ENCODE assay signal across 21 mouse cellular contexts in genomic region chr1:192981658-192982057, GRCm38 (mm10). TPM values are rescaled to one million over a fixed set of nuclear protein-coding genes. Genes with fewer than 3 reads are reported as not detected.
DNase-seq lines count a peak whose midpoint lies in the region; ATAC-seq and TF ChIP-seq lines count a peak whose summit lies in the region.
"Had no signal": no experiment of that assay in that cellular context is flagged by ENCODE, and none has a peak within 500 bp of the region (broad histone marks: within the 10 kb centered on the region; RNA-seq: fewer than 3 reads in every experiment).

No protein-coding gene starts in this region.

- H3K9me3 ChIP-seq in liver, embryonic 15.5 days (replicated peaks), result no peaks in the 10 kb centered on the region
- H3K9me3 ChIP-seq: embryonic facial prominence, embryonic 13.5 days; forebrain, embryonic 13.5 days; heart, embryonic 12.5 days; hindbrain, embryonic 15.5 days had no signal

- peak; percentile 40 for ATAC-seq in granulocyte monocyte progenitor cell, adult 5-6 weeks (replicated peaks; ENCODE audit: poor library complexity, severe bottlenecking)
- ATAC-seq in liver, embryonic 15.5 days (ENCODE audit: insufficient read depth), result peak; percentile 77
- ATAC-seq in megakaryocyte progenitor cell, adult 5-6 weeks (replicated peaks; ENCODE audit: poor library complexity), result peak; percentile 75
- ATAC-seq: forebrain, embryonic 13.5 days; forebrain, postnatal 0 days; Patski had no signal

- no peaks in the 10 kb centered on the region for H3K27me3 ChIP-seq in liver, embryonic 15.5 days
- no peaks in the 10 kb centered on the region for H3K27me3 ChIP-seq in thymus, adult 2 months (ENCODE audit: control insufficient read depth, insufficient read depth, low read length)
- H3K27me3 ChIP-seq: embryonic facial prominence, embryonic 13.5 days; forebrain, embryonic 13.5 days; heart, embryonic 12.5 days; hindbrain, embryonic 15.5 days had no signal

- WGBS in liver, embryonic 15.5 days (ENCODE audit: insufficient replicate concordance), result 25% methylated on average over 3 of the region's 3 CpGs
- WGBS in thymus, adult 2 months, result 98% methylated on average over 3 of the region's 3 CpGs

- no peak for TF ChIP-seq CTCF in thymus, adult 2 months (IDR thresholded peaks at IDR 0.05; ENCODE audit: borderline replicate concordance, control insufficient read depth, extremely low read depth, insufficient read depth, low read length, poor library complexity)

- H3K4me3 ChIP-seq in liver, embryonic 15.5 days (replicated peaks), result no peak overlapping the region
- no peak overlapping the region for H3K4me3 ChIP-seq in thymus, adult 2 months (ENCODE audit: control insufficient read depth, insufficient read depth, low read length)
- H3K4me3 ChIP-seq: embryonic facial prominence, embryonic 13.5 days; forebrain, embryonic 13.5 days; heart, adult 2 months; heart, embryonic 12.5 days; hindbrain, embryonic 15.5 days had no signal

- TF ChIP-seq POLR2A in thymus, adult 2 months (IDR thresholded peaks at IDR 0.05; ENCODE audit: control insufficient read depth, extremely low read depth, insufficient read depth, low read length, poor library complexity), result no peak

- no peak overlapping the region for H3K9ac ChIP-seq in liver, embryonic 15.5 days
- H3K9ac ChIP-seq: embryonic facial prominence, embryonic 13.5 days; forebrain, embryonic 13.5 days; forebrain, postnatal 0 days; heart, embryonic 12.5 days; hindbrain, embryonic 15.5 days had no signal

- H3K36me3 ChIP-seq in liver, embryonic 15.5 days (replicated peaks), result peaks cover 22% of the 10 kb centered on the region; the same call in 1 of the 2 replicates
- no peaks in the 10 kb centered on the region for H3K36me3 ChIP-seq in thymus, adult 2 months (ENCODE audit: control insufficient read depth, insufficient read depth, low read length)
- H3K36me3 ChIP-seq: heart, embryonic 12.5 days; hindbrain, embryonic 15.5 days had no signal

- no peak overlapping the region for H3K4me2 ChIP-seq in liver, embryonic 15.5 days
- H3K4me2 ChIP-seq: embryonic facial prominence, embryonic 13.5 days; forebrain, embryonic 13.5 days; heart, embryonic 12.5 days; hindbrain, embryonic 15.5 days had no signal

- peak; percentile 14 for DNase-seq in ZHBTc4 (ENCODE audit: low read depth, low spot score)
- no peak for DNase-seq in heart, adult 9 months (ENCODE audit: low spot score in 2 of 2)
- DNase-seq in thymus, adult 2 months, result no peak
- DNase-seq in right cerebral cortex, adult 18-20 months, result no peak
- no peak for DNase-seq in cerebellum, postnatal 25 days
- DNase-seq: adrenal gland, adult 2 months; adrenal gland, postnatal 25 days; cerebellum, adult 11 months; cerebellum, adult 8-10 months; cerebellum, postnatal 14 days; forebrain, postnatal 0 days; gastrocnemius, postnatal 25 days; heart, adult 2 months had no signal

- H3K4me1 ChIP-seq in liver, embryonic 15.5 days (replicated peaks), result peaks cover 26% of the 10 kb centered on the region
- no peaks in the 10 kb centered on the region for H3K4me1 ChIP-seq in thymus, adult 2 months (replicated peaks; ENCODE audit: control insufficient read depth, insufficient read depth, low read length)
- H3K4me1 ChIP-seq: forebrain, embryonic 13.5 days; heart, embryonic 12.5 days; hindbrain, embryonic 15.5 days had no signal

- no peak overlapping the region for H3K27ac ChIP-seq in liver, embryonic 15.5 days (replicated peaks)
- no peak overlapping the region for H3K27ac ChIP-seq in thymus, adult 2 months (ENCODE audit: control insufficient read depth, insufficient read depth, low read length)
- H3K27ac ChIP-seq: embryonic facial prominence, embryonic 13.5 days; forebrain, embryonic 13.5 days; heart, adult 2 months; hindbrain, embryonic 15.5 days had no signal

RNA-seq across cellular contexts. Expression of gene Syt14, which starts 53.9 kb away (rescaled TPM):
- total RNA-seq in granulocyte monocyte progenitor cell, adult 5-6 weeks (2014; fragmentation: Nextera tagmentation), result not detected in 2 replicates
- 0.21 and 0.47 TPM in 2 replicates for total RNA-seq in granulocyte monocyte progenitor cell, adult 5-6 weeks (2017)
- polyA plus RNA-seq in liver, embryonic 15.5 days (2015; fragmentation: Nextera tagmentation; extraction: Ambion mirVana), result 5.8 and 6.1 TPM in 2 replicates
- total RNA-seq in megakaryocyte progenitor cell, adult 5-6 weeks (2015), result 0.02 TPM in 1 of 2 replicates, not detected in the other
- total RNA-seq in megakaryocyte progenitor cell, adult 5-6 weeks (2017), result 0.03 TPM in 1 of 2 replicates, not detected in the other
- 0.78 and 0.97 TPM in 2 replicates for polyA plus RNA-seq in thymus, adult 2 months (2012; rRNA removed)
